Mouse (Mus musculus): ENCODE results near the gene Lamc1. TPM values are rescaled to one million over a fixed set of nuclear protein-coding genes. Genes with fewer than 3 reads are reported as not detected.

Lamc1 gene
- polyA plus RNA-seq (2012; rRNA removed), result 10.7 and 10.8 TPM in 2 replicates

DNA sequence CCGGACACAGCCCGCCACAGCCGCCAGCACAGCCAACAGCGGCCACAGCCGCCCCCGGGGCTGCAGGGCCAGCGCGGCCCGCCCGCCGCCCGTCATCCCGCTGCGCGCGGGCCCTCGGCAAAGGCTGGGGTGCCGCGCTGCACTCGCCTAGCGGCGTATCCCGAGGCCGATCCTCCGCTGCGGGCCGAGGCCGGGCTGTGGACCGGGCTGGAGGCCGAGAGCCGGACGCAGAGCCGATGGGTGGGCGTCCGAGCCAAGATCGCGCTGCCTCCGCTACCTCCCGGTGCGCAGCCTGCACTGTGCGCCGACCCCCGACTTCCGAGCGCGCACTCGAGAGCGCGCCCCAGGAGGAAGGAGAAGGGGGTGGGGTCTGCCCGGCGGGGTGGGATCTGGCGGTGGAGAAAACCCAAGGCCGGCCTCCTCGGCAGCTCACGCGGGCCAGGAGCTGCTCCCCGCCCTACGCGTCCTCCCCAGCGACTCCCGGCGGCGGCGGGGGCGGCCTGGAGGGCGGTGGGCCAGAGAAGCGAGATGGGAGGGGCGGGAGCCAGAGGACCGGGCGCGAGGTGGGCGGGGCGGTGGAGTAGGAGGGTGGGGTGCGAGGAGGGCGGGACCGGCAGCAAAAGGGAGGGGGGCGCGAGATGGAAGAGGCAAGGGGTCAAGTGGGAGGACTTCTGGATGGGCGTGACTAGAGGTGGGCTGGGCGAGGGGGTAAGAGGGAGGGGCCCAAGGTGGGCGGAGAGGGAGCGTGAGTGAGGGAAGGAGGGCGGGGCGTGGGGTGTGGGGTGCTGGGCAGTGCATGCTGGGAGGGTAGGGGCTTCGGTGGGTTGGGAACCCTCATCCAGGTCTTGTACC is at the start of gene Lamc1:
Gene Lamc1, minus strand, starts transcription at position 343 of the 852 bp plus-strand sequence.

GRCm38 (mm10) chr1:153185828-153186803 is 146.5 kb downstream of the Lamc1 start, which contains the start of gene Lamc2:
TSS of gene Lamc2 (minus strand) at chr1:153186447.

Other genes with a start within 250 kb of the Lamc1 start
- gene Lamc2, start 146.3 kb downstream of the Lamc1 start, polyA plus RNA-seq (2012; rRNA removed), result 0.20 and 0.37 TPM in 2 replicates
- 0.21 and 0.41 TPM in 2 replicates for gene Shcbp1l, start 92.4 kb upstream of the Lamc1 start, polyA plus RNA-seq (2012; rRNA removed)
- 59.7 and 65.9 TPM in 2 replicates for gene Dhx9, start 154.9 kb upstream of the Lamc1 start, polyA plus RNA-seq (2012; rRNA removed)
- 3.0 and 3.6 TPM in 2 replicates for gene Npl, start 217.3 kb upstream of the Lamc1 start, polyA plus RNA-seq (2012; rRNA removed)

All from liver, embryonic 14 days (tissue).